Mouse (Mus musculus) forebrain, embryonic 12.5 days (tissue): ENCODE measurements around the gene Grk2. TPM values are rescaled to one million over a fixed set of nuclear protein-coding genes. Genes with fewer than 3 reads are reported as not detected.

Source experiments
- ATAC-seq: fragments of 200-750 bp; cut with Nextera tagmentation; 2 replicates; pipeline ENCODE4 v1.8.0; 2017; ENCODE audit warnings: moderate TSS enrichment; ENCODE audit not compliant: low FRiP score
- H3K27ac ChIP-seq: fragments of 300-500 bp; sonication (generic); 2 replicates; pipeline ENCODE4 v1.5.1; 2016; ENCODE audit warnings: mild to moderate bottlenecking
- H3K27me3 ChIP-seq: fragments of 300-500 bp; sonication (generic); 2 replicates; pipeline ENCODE4 v1.6.1; 2016; ENCODE audit warnings: mild to moderate bottlenecking
- H3K36me3 ChIP-seq: fragments of 300-500 bp; sonication (generic); replicated peaks from 2 replicates; pipeline ENCODE4 v1.6.1; 2016; ENCODE audit warnings: mild to moderate bottlenecking
- H3K4me1 ChIP-seq: fragments of 300-500 bp; sonication (generic); 2 replicates; pipeline ENCODE4 v1.6.1; 2016
- H3K4me2 ChIP-seq: fragments of 300-500 bp; sonication (generic); 2 replicates; pipeline ENCODE4 v1.6.1; 2016; ENCODE audit warnings: mild to moderate bottlenecking, moderate library complexity
- H3K4me3 ChIP-seq: fragments of 300-500 bp; sonication (generic); replicated peaks from 2 replicates; pipeline ENCODE4 v1.5.1; 2016; ENCODE audit warnings: mild to moderate bottlenecking
- H3K9ac ChIP-seq: fragments of 300-500 bp; sonication (generic); 2 replicates; pipeline ENCODE4 v1.6.1; 2016; ENCODE audit warnings: mild to moderate bottlenecking
- H3K9me3 ChIP-seq: fragments of 300-500 bp; sonication (generic); 2 replicates; pipeline ENCODE4 v1.6.1; 2016
- WGBS: fragments of 180-500 bp; shearing (Covaris S2); methylation state at CpG from one replicate; pipeline ENCODE4 v1.1.7; 2016; 5-methylcytosine and 5-hydroxymethylcytosine counted together
- polyA plus RNA-seq: library from polyadenylated mRNA; unstranded; fragments of >200 nt; fragmentation: Nextera tagmentation; extraction: Ambion mirVana; gene quantifications from 2 replicates; pipeline ENCODE4 v1.2.1, GENCODE M21; 2016

Grk2 gene
- polyA plus RNA-seq, 1 experiment from 2014 or later = 19.0 TPM

DNA sequence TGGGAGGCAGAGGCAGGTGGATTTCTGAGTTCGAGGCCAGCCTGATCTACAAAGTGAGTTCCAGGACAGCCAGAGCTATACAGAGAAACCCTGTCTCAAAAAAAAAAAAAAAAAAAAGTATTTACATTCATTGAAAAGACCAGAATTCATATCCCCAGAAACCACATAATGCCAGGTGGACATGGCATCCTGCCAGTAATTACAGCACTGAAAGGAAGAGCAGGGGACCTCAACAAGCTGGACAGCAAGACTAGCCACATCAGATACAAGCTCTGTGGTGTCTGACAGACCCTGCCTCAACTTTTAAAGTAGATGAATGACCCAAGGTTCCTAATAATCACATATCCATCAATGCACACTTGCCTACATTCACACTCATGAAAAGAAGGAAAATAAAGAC is 15.6 kb upstream of the Grk2 start:
- no peak for ATAC-seq
- no peak overlapping the region for H3K4me2 ChIP-seq
- no peak overlapping the region for H3K4me3 ChIP-seq
- H3K27ac ChIP-seq = no peak overlapping the region
- H3K9me3 ChIP-seq = no peaks in the 10 kb centered on the region
- peaks cover 95% of the 10 kb centered on the region for H3K36me3 ChIP-seq
- H3K9ac ChIP-seq = no peak overlapping the region
- no peaks in the 10 kb centered on the region for H3K27me3 ChIP-seq
- WGBS = 71% methylated on average over 1 of the region's 1 CpGs
- no peaks in the 10 kb centered on the region for H3K4me1 ChIP-seq

DNA sequence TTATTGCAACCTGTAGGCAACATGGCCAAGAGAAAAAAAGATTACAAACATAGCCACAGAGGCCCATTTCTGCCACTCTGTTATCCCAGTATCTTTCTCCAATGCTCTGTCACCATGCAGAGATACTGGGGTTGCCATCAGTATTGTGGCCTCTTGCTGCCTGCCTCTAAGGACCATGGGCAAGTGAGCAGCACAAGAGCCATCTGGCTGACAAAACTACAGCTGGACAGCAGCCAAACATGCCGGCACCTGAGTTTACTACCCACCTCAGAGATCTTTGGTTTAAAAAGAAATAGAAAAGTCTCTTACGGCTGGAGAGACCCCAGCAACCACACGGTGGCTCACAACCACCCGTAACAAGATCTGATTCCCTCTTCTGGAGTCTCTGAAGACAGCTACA is 13.2 kb upstream of the Grk2 start:
- Histone ChIP-seq H3K4me2 (no peak overlapping the region), H3K36me3 (peaks cover 82% of the 10 kb centered on the region), H3K4me3 (no peak overlapping the region), H3K27ac (no peak overlapping the region), H3K9ac (no peak overlapping the region), H3K9me3 (no peaks in the 10 kb centered on the region), H3K4me1 (no peaks in the 10 kb centered on the region), H3K27me3 (no peaks in the 10 kb centered on the region)
- no peak for ATAC-seq
- 85% methylated on average over 4 of the region's 4 CpGs for WGBS

DNA sequence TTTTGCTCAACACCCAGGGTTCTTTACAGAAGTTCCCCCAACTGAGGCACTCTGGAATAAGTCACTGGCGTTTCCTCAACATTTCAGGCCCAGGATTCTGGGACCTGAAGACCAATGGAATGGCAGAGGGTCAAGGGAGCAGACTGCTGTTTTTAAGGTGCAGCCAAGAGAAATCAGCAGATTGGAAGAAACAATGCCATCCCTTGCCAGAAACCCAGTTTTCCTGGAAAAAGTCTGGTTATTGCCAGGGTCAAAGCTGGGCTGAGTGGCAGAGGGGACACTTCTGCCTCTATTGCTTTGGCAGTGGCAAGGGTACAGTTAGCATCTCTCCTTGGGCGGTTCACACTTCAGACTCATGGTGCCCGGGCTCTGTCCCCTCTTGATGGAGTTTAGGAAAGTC is 11.2 kb upstream of the Grk2 start:
- H3K9me3 ChIP-seq = no peaks in the 10 kb centered on the region
- H3K36me3 ChIP-seq = peaks cover 69% of the 10 kb centered on the region
- H3K4me1 ChIP-seq = no peaks in the 10 kb centered on the region
- no peak overlapping the region for H3K4me2 ChIP-seq
- no peaks in the 10 kb centered on the region for H3K27me3 ChIP-seq
- 89% methylated on average over 3 of the region's 3 CpGs for WGBS
- no peak overlapping the region for H3K27ac ChIP-seq
- H3K9ac ChIP-seq = no peak overlapping the region
- no peak overlapping the region for H3K4me3 ChIP-seq
- no peak for ATAC-seq

DNA sequence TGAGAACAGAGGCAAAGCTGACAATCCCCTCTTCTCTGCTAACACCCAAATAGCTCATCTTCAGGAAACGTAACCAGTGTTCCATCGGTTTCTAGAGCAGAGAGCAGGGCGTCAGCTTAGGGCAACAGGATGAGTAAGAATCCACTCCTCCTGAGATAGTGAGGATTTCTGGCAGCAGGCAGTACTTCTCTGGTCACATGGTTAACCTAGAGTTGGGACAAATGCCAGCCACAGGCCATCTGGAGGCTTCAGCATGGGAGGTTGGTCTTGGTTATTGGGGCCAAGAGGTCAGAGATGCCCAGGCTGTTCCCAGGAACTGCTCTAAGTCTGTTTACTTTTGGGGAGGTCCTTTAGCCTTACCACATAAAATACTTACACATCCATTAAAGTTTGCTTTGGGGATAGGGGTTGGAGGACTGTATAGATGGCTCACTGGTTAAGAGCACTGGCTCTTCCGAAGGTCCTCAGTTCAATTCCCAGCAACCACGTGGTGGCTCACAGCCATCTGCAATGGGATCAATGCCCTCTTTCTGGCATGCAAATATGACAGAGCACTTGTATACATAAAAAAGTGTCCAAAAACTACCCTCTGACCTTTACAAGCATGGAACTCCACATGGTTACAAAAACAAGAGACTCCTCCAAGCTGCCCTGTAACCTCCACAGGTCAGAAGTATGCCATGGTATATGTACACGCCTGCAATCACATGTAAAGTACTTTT is 9.4 kb upstream of the Grk2 start:
- Histone ChIP-seq H3K4me1 (no peaks in the 10 kb centered on the region), H3K27me3 (no peaks in the 10 kb centered on the region), H3K4me2 (no peak overlapping the region), H3K9ac (no peak overlapping the region), H3K36me3 (peaks cover 53% of the 10 kb centered on the region), H3K27ac (no peak overlapping the region), H3K9me3 (no peaks in the 10 kb centered on the region), H3K4me3 (no peak overlapping the region)
- 86% methylated on average over 6 of the region's 6 CpGs for WGBS
- no peak for ATAC-seq

DNA sequence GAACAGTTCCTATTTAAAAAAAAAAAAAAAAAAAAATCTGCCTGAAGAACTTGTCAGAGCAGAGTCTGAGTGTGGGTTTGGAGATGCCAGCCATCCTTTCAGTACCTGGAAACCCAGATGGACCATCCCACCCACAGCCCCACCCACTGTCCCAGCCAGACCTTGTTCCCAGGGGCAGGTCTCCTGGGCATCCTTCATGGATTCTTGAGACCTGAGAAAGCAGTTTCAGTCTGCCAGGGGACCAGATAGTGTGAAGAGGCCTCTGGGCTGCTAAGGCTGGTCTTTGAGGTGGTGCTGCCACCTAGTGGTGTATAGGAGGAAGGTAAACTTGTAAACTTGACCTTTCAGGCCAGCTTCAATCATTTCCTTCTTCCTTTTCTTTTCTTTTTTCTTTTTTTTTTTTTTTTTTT is 3.8 kb upstream of the Grk2 start:
- Histone ChIP-seq H3K4me2 (no peak overlapping the region), H3K9ac (no peak overlapping the region), H3K9me3 (no peaks in the 10 kb centered on the region), H3K36me3 (0 out of 2 replicates have a peak, but pooled peaks cover 6% of the 10 kb centered on the region), H3K27ac (0 out of 2 replicates have a peak overlapping the region, but pooled peaks have one; percentile 27), H3K4me3 (no peak overlapping the region), H3K27me3 (no peaks in the 10 kb centered on the region), H3K4me1 (peaks cover 13% of the 10 kb centered on the region)
- no peak; the same call in 1 of the 2 replicates for ATAC-seq

DNA sequence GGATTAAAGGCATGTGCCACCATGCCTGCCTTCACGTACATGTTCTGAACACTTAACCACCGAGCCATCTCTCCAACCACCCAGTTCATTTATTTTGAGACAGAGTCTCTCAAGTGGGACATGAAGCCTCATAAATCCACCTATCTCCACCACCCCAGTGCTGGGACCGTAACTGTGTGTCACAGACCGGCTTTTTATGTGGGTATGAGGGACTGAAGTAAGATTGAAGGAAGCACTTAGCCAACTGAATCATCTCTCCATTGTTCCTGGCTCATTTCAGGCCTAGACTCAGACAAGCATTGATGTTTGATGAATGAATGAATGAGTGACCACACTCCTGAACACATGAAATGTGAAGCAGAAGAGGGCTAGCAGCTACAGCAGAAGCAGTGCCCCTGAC is 3.3 kb upstream of the Grk2 start:
- no peak for ATAC-seq
- H3K4me2 ChIP-seq = no peak overlapping the region
- 86% methylated on average over 4 of the region's 4 CpGs for WGBS

DNA sequence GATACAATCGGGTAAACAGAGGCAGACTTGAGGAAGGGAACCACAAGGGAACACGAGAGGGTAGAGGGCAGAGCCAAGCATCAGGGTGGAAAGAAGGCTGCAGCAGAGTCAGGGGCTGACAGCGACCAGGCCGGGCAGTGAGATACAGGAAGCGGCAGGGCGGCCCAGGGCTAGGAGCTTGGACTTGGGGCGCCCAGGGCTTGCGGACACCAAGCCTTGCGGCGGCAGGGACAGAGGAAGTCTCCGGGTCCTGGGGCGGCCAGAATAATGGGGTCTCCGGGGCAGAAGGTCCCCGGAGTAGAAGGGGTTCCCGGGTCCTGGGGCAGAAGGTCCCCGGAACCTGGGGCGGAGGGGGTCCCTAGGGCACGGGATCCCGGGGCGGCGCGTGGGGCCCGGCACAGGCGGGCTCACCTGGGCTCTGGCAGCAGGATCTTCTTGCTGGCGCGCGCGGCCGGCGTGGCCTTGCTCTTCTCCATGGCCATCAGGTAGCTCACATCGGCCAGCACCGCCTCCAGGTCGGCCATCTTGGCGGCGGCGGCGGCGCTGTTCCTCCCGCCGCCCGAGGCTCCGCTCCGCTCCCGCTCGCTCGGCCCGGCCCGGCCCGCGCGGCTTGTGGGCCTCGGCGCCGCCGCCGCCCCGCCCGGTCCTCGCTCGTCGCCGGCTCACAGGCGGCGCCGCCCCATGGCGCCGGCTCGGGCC is 382 bp downstream of the Grk2 start:
- Histone ChIP-seq H3K27me3 (no peaks in the 10 kb centered on the region), H3K4me3 (peak overlapping the region; percentile 92), H3K9me3 (no peaks in the 10 kb centered on the region), H3K4me1 (peaks cover 55% of the 10 kb centered on the region), H3K27ac (peak overlapping the region; percentile 80), H3K9ac (peak overlapping the region; percentile 93), H3K36me3 (no peaks in the 10 kb centered on the region), H3K4me2 (peak overlapping the region; percentile 86)
- ATAC-seq = peak; percentile 57
- 1% methylated on average over 47 of the region's 68 CpGs for WGBS

More for the DNA sequence above, 3.3 kb upstream of the Grk2 start:
- Histone ChIP-seq H3K27ac (no peak overlapping the region), H3K9me3 (no peaks in the 10 kb centered on the region), H3K36me3 (0 out of 2 replicates have a peak, but pooled peaks cover 6% of the 10 kb centered on the region), H3K27me3 (no peaks in the 10 kb centered on the region), H3K4me3 (no peak overlapping the region), H3K4me1 (peaks cover 18% of the 10 kb centered on the region), H3K9ac (no peak overlapping the region)

DNA sequence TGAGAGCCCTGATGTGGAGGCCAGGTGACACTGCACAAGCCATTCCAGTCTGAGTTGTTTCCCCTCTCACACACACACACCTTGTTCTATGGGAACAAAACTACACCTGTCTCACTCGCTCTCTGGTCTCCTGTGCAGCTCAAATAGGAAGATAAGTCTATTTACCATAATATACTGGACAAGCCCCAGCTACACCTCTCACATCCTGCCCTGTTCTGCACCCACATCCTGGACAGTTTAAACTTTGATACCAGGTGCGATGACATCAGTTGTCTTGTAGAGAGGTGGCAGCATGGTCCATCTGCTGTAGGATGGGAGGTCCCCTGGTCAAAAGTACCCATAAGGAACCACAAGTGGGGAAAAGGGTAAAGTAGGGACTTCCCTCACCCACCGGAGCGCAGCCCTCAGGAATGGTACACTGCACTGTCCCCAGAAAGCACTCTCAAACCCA is 1.1 kb downstream of the Grk2 start:
- peak overlapping the region; percentile 93 for H3K9ac ChIP-seq
- no peaks in the 10 kb centered on the region for H3K9me3 ChIP-seq
- H3K4me1 ChIP-seq = peaks cover 60% of the 10 kb centered on the region
- no peaks in the 10 kb centered on the region for H3K27me3 ChIP-seq
- peak overlapping the region; percentile 92 for H3K4me3 ChIP-seq
- ATAC-seq = no peak; the same call in 1 of the 2 replicates
- H3K27ac ChIP-seq = no peak overlapping the region
- peak overlapping the region; percentile 86 for H3K4me2 ChIP-seq
- WGBS = 63% methylated on average over 4 of the region's 4 CpGs
- no peaks in the 10 kb centered on the region for H3K36me3 ChIP-seq

DNA sequence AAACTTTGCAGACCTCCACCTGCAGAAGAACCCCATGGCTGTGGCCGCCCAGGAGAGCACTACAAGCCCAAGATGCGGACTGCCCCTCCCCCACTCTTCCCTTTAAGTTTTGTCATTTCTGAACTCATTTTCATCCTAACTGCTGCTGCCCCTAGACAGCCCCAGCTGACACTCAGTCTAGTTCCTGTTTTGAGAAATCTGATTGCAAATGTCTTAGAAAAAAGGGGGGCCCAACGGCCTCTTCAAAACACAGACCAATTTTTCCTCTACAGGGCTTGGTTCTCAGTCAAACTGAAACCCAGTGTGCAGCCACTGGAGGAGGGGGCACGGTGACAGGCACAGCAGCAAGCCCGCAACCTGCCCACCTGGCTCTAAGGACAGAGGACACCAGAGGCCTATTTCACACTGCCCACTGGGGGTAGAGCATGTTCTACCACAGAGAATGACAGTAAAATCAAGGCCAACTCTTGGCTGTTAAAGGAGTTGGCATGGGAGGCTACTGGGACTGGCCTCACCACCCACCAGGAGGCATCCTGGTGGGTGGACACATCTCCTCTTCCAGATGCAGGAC is 1.7 kb downstream of the Grk2 start:
- Histone ChIP-seq H3K9ac (no peak overlapping the region), H3K27ac (no peak overlapping the region)
- 72% methylated on average over 5 of the region's 5 CpGs for WGBS

DNA sequence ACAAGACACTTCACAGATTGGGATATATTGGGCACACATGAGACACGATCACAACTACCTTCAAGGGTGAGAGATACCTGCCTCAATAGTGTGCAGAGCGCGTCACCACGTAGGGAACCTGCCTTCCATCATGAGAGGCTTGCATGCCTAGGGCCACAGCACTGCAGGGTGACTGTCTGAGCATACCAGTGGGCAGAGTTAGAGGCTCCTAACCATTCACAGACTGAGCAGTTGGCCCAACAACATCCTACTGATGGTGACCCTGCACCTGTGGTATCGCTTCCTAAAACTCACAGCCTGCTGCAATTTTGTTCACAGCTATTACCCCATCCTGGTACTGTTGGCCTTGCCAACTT is 2.4 kb downstream of the Grk2 start:
- no peak overlapping the region for H3K27ac ChIP-seq
- H3K4me2 ChIP-seq = no peak overlapping the region; the same call in 1 of the 2 replicates
- no peaks in the 10 kb centered on the region for H3K27me3 ChIP-seq
- no peak overlapping the region for H3K9ac ChIP-seq
- no peak overlapping the region for H3K4me3 ChIP-seq
- WGBS = 90% methylated on average over 5 of the region's 5 CpGs
- H3K36me3 ChIP-seq = no peaks in the 10 kb centered on the region
- no peaks in the 10 kb centered on the region for H3K9me3 ChIP-seq
- no peak for ATAC-seq
- H3K4me1 ChIP-seq = peaks cover 60% of the 10 kb centered on the region

More for the DNA sequence above, 1.7 kb downstream of the Grk2 start:
- H3K27me3 ChIP-seq = no peaks in the 10 kb centered on the region
- peak overlapping the region; percentile 86 for H3K4me2 ChIP-seq
- no peaks in the 10 kb centered on the region for H3K9me3 ChIP-seq
- H3K36me3 ChIP-seq = no peaks in the 10 kb centered on the region
- no peak for ATAC-seq
- H3K4me1 ChIP-seq = peaks cover 60% of the 10 kb centered on the region
- H3K4me3 ChIP-seq = peak overlapping the region; percentile 92

DNA sequence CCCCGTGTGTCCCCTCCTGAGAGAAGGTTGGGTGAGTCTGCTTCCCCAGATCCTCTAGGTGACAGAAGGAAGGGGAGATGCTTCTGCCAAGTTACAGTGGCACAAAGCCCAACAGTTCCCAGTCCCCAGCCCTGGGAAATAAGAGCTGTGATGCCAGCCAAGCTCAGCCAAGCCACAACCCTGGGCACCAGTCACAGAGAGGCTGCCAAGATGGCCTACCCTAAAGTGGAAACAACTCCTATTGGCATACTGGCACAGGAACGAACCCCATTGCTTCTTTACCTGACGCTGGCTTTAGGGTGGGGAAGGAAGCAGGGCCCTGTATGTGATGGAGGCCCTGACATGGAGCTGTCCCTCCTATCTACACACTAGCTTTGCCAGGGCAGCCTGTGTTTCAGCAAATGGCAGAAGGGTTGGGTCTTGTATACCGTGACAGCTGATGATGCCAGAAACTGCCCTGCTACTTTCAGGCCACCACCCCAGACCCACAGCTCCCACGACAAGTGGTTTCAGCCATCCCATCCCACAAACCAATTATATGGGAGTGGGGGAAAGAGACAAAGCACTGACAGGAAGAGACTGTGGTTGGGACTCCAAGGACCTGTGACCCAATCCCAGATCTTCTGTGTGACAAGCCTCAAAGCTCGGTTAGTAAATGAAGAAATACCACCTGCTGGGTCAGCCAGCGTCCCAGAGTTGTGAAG is 2.9 kb downstream of the Grk2 start:
- no peaks in the 10 kb centered on the region for H3K27me3 ChIP-seq
- H3K27ac ChIP-seq = no peak overlapping the region; the same call in 1 of the 2 replicates
- no peak for ATAC-seq
- WGBS = 79% methylated on average over 7 of the region's 7 CpGs
- no peaks in the 10 kb centered on the region for H3K9me3 ChIP-seq
- no peaks in the 10 kb centered on the region for H3K36me3 ChIP-seq
- no peak overlapping the region for H3K4me3 ChIP-seq
- H3K4me1 ChIP-seq = peaks cover 60% of the 10 kb centered on the region
- no peak overlapping the region for H3K9ac ChIP-seq
- peak overlapping the region; percentile 17; the same call in 1 of the 2 replicates for H3K4me2 ChIP-seq
